Mouse (Mus musculus) erythroblast, embryonic 14.5 days (primary cell): ENCODE data around the gene Srd5a1.

Experiments used
- GATA1 ChIP-seq: IDR thresholded peaks from 2 replicates; pipeline ENCODE4 v1.6.1; 2012; ENCODE audit warnings: low read length, inconsistent platforms, mixed read lengths
- TAL1 ChIP-seq: IDR thresholded peaks from 3 replicates; pipeline ENCODE4 v1.6.1; 2012; ENCODE audit warnings: low read length, inconsistent platforms, mixed read lengths

GRCm38 (mm10) chr13:69637657-69638056 is 26.4 kb upstream of the Srd5a1 start:
- no peak for TF ChIP-seq TAL1
- TF ChIP-seq GATA1, result no peak
